Mouse (Mus musculus): Measurements from ENCODE around the gene Phospho1.

The Phospho1 gene

GRCm38 (mm10) chr11:95824071-95824876 is at the start of gene Phospho1:
Gene Phospho1 (plus strand): TSS chr11:95824499.
- DNase-seq (ENCODE audit: low spot score), result peak; percentile 90

GRCm38 (mm10) chr11:95777323-95778297 is 46.7 kb upstream of the Phospho1 start:
- DNase-seq (ENCODE audit: low spot score), result peak; percentile 23

- peak; percentile 37 for DNase-seq (ENCODE audit: low spot score)
These were observed 45.5 kb upstream of the Phospho1 start for GRCm38 (mm10) chr11:95778831-95779251.

- no peak for DNase-seq (ENCODE audit: low spot score)
These were observed 44.9 kb upstream of the Phospho1 start for GRCm38 (mm10) chr11:95779366-95779765.

GRCm38 (mm10) chr11:95780480-95780879 is 43.8 kb upstream of the Phospho1 start:
- DNase-seq (ENCODE audit: low spot score), result no peak

GRCm38 (mm10) chr11:95781557-95781956 is 42.7 kb upstream of the Phospho1 start:
- no peak for DNase-seq (ENCODE audit: low spot score)

- no peak for DNase-seq (ENCODE audit: low spot score)
These were observed 40.8 kb upstream of the Phospho1 start for GRCm38 (mm10) chr11:95783457-95783856.

GRCm38 (mm10) chr11:95783958-95784357 is 40.3 kb upstream of the Phospho1 start:
- no peak for DNase-seq (ENCODE audit: low spot score)

GRCm38 (mm10) chr11:95785675-95786074 is 38.6 kb upstream of the Phospho1 start:
- no peak for DNase-seq (ENCODE audit: low spot score)

- DNase-seq (ENCODE audit: low spot score), result no peak
These were observed 37.8 kb upstream of the Phospho1 start for GRCm38 (mm10) chr11:95786511-95786910.

- DNase-seq (ENCODE audit: low spot score), result no peak
These were observed 34.8 kb upstream of the Phospho1 start for GRCm38 (mm10) chr11:95789451-95789891.

- no peak for DNase-seq (ENCODE audit: low spot score)
These were observed 32.5 kb upstream of the Phospho1 start for GRCm38 (mm10) chr11:95791787-95792186.

GRCm38 (mm10) chr11:95792950-95793509 is 31.3 kb upstream of the Phospho1 start:
- no peak for DNase-seq (ENCODE audit: low spot score)

- no peak for DNase-seq (ENCODE audit: low spot score)
These were observed 30.1 kb upstream of the Phospho1 start for GRCm38 (mm10) chr11:95794201-95794600.

GRCm38 (mm10) chr11:95795582-95795981 is 28.7 kb upstream of the Phospho1 start:
- DNase-seq (ENCODE audit: low spot score), result no peak

- DNase-seq (ENCODE audit: low spot score), result no peak
These were observed 19.3 kb upstream of the Phospho1 start for GRCm38 (mm10) chr11:95805010-95805409.

GRCm38 (mm10) chr11:95805527-95805926 is 18.8 kb upstream of the Phospho1 start:
- DNase-seq (ENCODE audit: low spot score), result no peak

- no peak for DNase-seq (ENCODE audit: low spot score)
These were observed 16.4 kb upstream of the Phospho1 start for GRCm38 (mm10) chr11:95807884-95808283.

GRCm38 (mm10) chr11:95808448-95809011 is 15.8 kb upstream of the Phospho1 start:
- DNase-seq (ENCODE audit: low spot score), result no peak

- no peak for DNase-seq (ENCODE audit: low spot score)
These were observed 14.7 kb upstream of the Phospho1 start for GRCm38 (mm10) chr11:95809603-95810002.

GRCm38 (mm10) chr11:95810828-95811227 is 13.5 kb upstream of the Phospho1 start:
- no peak for DNase-seq (ENCODE audit: low spot score)

- no peak for DNase-seq (ENCODE audit: low spot score)
These were observed 12.6 kb upstream of the Phospho1 start for GRCm38 (mm10) chr11:95811741-95812140.

Data from yolk sac, embryonic 10.5 days (tissue).